Mouse (Mus musculus) skeletal muscle tissue, adult 2 months (tissue): ENCODE measurements around the gene Zfp541.

Experiments
- DNase-seq: peaks from one replicate; pipeline ENCODE4 v3.0.0-alpha.2; 2012; ENCODE audit warnings: low read depth, low spot score

Gene Zfp541

DNA sequence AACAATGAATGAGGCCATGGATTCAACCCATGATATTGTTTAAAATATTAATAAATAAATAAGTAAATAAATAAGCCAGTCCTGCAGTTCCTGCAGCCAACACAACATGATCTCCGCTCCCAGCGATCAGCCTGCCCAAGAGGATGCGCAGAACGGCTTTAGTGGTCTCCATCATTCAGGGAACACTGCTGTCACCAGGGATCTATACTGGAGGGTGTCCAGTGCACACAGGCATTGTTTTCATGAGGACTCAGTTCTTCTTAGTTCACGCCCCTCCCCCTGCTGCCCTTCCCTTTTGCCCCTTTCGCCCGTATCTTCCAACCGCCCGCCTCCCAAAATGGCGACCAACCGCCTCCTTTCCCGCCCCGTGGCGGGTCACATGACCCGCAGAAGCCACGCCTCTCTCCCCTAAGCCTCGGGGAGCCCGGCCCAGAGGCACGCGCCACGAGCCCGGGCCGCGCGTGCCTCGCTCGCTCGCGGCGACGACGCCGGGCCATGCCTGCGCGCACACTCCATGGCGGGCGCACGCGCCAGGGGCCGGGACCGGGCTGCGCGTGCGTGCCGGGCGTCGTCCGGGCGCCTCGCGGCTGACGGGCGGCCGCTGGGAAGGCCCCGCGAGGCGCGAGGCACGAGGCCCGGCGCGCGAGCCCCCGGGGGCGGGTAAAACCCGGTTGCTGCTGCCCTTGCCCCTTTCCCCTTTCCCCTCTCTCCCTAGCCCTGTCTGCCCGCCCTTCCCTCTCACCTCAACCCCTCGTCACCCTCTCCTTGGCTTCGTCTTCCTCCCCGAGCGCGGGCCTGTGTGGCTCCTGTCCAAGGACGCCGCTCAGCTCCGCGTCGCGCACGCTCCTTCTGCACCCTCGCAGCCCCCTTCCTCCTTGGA lies at the start of gene Zfp541:
TSS of gene Zfp541 (plus strand) at position 596 of the 880 bp plus-strand sequence.
- DNase-seq = no peak

- no peak for DNase-seq
Observed at GRCm38 (mm10) chr7:16012576-16013263, 48.9 kb upstream of the Zfp541 start.

- DNase-seq = no peak
Observed at GRCm38 (mm10) chr7:16013722-16014275, 47.8 kb upstream of the Zfp541 start.

GRCm38 (mm10) chr7:16014521-16015175 lies 47.0 kb upstream of the Zfp541 start:
- peak; percentile 72 for DNase-seq

DNA sequence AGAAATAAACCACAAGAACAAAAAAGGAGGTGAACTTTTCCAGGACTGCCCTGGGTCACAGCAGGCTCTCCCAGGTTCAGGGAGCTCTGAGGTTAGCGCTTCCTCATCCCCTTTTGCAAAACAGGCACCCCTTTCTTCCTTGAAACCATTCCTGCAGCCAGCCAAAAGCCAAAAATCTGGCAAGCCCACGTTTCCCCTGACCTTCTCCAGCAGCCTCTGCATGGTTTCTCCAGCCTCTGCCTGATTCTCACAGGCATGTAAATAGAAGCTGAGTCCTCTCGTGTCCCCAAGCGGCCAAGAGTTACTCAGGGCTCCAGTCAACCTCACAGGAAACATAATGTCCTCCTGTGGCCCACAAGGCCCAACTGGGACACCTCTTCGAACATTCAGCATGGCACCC lies 46.2 kb upstream of the Zfp541 start:
- DNase-seq = no peak

GRCm38 (mm10) chr7:16018016-16018810 lies 43.4 kb upstream of the Zfp541 start:
- no peak for DNase-seq

DNA sequence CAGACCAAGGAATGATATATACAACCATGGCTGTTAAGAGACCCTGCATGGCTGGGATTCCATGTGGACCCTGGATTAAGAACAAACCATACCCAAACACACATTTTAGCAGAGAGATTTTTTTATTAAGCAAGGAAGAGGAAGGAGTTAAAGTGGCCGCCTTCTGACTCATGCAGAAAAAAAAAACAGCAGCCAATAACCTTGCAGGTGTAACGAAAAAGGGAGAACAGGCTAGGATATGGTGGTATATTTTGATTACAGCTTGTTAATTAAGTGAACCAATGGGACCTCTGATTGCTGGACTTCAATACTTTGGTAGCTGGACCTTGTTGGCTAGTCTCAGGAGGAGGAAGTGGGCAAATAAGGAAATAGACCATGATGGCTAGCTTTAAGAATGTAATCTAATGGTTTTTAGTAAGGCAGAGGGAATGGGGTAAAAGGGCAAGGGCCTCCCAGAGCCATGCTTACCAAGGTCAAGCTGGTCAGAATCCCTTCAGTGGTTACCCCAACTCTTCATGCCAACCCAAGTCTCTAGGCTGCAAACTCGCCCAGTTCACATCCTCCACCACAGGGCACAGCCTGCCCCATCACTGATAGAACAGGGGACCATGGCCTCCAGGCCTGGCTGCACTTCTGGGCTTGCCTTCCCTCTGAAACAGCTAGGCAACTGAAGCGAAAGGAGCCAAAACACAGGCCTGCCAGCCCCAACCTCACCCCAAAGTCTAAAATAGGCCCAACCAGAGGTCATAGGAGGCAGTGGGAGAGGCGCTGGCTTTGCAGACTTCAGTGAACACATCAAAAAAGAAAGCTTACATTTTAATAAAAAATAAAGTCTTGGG lies 42.1 kb upstream of the Zfp541 start:
- DNase-seq = no peak

DNA sequence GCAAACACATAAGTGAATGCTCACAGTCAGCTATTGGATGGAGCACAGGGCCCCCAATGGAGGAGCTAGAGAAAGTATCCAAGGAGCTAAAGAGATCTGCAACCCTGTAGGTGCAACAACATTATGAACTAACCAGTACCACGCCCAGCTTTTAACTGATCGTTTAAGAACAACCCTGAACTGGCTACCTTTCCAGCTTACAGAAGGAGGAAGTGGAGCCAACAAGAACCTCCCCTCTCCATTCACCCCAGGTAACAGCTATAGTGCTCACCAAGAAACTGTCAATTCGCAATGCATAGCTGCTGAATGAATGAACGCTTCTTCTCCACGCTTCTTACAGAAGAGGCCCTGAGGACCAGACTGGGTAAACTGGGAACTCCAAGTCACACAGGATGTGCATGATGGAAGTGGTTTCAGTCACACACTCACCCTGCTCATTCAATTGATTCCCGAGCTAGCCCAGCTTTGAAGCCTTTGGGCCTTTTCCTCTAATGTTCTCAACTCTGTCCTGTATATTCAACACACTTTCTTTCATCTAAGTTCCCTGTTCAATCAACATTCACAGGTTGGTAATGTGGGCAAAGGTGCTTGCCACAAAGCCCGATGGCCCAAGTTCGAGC lies 36.9 kb upstream of the Zfp541 start:
- no peak for DNase-seq

DNA sequence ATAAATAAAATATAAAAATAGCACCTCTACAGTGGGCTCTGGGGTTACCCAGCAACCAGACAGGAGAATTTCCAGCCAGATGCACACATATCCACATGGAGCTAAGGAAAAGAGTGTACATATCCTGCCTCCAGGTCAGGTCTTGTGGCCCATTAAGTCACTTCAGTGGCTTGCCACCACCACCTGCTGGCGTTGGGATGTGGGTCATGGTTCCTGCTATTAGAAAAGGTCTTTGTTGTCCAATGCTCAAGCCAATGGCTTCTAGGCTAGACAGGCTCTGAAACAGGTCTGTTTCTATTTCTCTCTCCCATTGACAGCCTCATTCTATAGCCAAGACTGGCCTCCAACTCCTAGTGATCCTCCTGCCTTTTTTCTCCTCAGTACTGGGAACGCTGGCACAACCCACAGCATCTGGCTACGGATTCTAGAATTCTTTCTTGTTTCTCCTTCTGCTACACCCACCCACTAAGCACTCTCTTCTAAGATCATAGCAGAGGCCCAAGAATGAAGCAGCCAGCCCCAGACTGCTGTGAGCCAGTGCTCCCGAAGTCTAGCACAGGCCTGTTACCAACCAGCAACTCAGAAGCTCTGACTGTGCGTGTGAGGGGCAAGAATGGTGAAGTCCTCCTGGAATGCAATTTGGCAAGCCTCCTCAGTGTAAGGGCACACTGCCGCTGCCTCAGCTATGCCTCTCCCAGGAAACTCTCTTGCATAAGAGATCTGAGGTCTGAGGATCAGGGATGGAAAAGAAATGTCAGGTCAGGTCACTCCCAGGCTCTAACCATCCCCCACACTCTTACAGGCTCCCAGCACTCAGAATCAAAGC lies 33.3 kb upstream of the Zfp541 start:
- DNase-seq = peak; percentile 91

DNA sequence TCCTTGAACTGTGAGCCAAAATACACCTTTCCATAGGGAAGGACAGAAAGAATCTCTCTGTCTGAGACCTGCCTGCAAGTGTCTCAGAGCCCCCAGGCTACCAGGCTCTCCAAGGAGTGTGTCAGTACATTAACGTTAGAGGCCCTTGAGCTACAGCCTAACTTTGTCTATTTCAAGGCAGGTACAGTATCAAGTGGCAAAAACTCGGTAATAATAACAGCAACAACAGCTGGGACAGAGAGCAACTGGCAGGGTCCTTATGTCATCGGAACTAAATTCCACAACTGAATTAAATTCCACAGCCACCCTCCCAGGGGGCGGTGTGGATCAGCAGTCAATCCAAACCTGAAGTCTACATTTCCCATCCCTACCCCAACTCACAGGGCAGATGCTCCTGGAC lies 30.5 kb upstream of the Zfp541 start:
- DNase-seq = no peak

DNA sequence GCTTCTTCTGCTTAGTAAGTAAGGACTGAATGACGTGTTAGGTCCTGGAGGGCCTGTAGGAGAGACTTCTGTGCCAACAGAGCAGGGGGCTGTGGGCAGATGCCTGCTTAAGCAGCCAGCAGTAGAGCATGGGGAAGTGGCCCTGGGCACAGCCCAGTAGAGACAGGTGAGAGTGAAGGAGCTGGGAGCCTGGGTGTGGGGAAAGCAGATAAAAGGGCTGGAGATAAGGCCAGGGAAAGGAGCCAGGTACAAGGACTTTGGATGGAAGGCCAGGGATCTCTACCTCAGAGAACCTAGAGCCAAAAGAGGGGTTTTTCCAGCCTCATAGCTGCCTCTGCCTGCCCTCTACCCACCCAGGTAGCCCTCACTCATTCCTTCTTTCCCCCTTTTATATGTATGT lies 28.6 kb upstream of the Zfp541 start:
- no peak for DNase-seq

- no peak for DNase-seq
Observed at GRCm38 (mm10) chr7:16033580-16034461, 27.8 kb upstream of the Zfp541 start.

DNA sequence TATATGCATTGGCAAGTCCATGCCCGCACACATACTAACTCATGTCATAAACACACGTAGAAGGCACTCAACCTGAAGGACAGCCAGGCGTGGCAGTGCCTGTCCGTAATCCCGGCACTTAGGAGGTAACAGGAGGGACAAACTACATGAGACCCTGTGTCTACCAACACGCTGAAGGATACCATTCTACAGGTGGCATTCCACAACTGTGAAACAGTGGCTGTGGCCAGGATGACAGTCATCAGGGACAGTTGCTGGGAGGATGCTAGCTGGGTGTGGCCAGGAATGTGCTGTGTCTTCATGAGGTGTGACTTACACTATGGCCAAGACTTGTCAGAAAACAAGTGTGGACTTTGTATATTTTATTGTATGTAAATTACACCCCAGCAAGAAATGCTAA lies 24.6 kb upstream of the Zfp541 start:
- no peak for DNase-seq

- no peak for DNase-seq
Observed at GRCm38 (mm10) chr7:16039363-16039762, 22.3 kb upstream of the Zfp541 start.

- DNase-seq = no peak
Observed at GRCm38 (mm10) chr7:16041208-16041607, 20.4 kb upstream of the Zfp541 start.

GRCm38 (mm10) chr7:16042850-16043775 lies 18.5 kb upstream of the Zfp541 start:
- DNase-seq = no peak

DNA sequence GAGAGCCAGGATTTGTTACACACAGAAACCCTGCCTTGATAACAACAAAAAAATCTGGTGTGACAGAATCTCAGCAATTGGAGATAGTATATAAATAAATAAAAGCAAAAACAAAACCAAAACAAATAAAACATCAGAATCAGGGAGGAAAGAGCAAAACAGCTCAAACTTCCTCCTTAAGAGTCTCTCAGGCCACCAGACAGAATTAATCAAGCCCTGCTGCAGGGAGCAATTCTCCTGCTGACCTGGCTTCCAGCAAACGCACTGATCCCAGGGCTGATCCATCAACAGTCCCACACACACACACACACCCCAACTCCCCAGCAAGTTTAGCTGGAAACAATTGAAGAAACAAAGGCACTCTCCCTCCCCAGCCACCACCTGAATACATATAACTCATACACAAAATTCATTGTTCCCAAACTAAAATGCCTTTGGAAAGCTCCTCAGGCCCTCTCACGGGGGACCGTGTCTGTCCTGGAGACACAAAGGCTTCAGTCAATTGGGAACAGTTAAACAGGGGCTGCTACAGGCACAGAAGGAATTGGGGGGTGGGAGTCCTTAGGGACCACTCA lies 17.7 kb upstream of the Zfp541 start:
- no peak for DNase-seq
